Mouse (Mus musculus) fat pad, adult 2 months (tissue): ENCODE data around the gene Gbp2.
A peak's percentile ranks its signal among the peaks of the same experiment; 100 is the strongest.
"Not testable (repeated sequence)": the region's sequence is repeated elsewhere in the genome, so short reads cannot be mapped to it uniquely, and the experiment has no call there.

Source experiments
- DNase-seq: peaks from one replicate; pipeline ENCODE4 v3.0.0-alpha.2; 2011; ENCODE audit warnings: low read depth, low spot score; ENCODE audit errors: extremely low read depth

Gene Gbp2

DNA sequence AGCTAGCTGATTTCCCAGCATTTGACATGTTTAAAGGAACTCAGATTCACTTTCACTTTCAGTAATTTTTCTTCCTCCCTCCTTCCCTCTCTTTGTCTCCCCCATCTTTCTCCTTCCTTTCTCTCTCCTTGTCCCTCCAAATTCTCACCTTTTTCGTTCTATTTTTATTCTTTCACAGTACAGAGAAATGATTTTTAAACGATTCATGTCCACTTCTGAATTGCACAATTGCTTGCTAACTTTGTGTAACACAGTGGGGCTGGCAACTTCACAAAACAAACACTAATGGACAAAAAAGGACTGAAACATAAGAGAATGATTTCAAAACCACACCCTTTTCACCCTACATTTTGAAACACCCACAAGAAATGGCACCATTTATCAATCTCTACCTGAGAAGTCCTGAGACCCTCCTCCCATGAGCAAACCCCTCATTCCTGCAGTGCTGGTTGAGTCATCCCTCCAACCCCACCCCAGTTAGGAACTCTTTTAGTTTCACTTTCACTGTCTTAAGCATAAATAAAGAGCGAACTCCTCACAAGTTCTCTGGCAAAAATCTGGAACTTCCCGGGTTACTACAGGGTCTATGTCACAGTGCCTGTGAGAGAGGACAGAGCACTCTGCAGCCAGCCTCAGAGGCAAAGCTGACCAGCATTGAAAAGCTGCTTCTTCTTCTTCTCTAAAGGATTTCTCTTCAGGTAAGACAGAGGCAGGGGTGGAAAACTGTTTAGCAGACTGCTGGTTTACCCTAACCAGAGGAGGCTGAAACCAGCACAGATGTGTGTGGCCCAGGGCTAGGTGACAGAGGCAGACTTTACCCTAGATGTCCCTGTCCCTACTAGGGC, at the start of gene Gbp2:
Gene Gbp2 (plus strand): TSS at position 492 of the 845 bp plus-strand sequence.
- DNase-seq, result peak; percentile 28

DNA sequence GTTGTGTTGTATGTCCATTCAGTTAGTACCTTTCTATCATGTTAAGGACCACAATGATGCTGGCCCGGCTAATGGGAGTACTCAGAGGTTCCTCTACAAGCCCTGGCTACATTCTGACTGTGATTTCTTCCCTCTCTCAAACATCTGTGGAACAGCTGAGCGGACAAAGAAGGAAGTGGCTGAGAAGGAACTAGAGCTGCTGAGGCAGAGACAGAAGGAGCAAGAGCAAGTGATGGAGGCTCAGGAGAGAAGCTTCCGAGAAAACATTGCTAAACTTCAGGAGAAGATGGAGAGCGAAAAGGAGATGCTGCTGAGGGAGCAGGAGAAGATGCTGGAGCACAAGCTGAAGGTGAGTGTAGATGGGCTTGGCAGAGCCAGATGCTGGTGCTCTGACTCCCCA, 49.7 kb upstream of the Gbp2 start:
- no peak for DNase-seq

DNA sequence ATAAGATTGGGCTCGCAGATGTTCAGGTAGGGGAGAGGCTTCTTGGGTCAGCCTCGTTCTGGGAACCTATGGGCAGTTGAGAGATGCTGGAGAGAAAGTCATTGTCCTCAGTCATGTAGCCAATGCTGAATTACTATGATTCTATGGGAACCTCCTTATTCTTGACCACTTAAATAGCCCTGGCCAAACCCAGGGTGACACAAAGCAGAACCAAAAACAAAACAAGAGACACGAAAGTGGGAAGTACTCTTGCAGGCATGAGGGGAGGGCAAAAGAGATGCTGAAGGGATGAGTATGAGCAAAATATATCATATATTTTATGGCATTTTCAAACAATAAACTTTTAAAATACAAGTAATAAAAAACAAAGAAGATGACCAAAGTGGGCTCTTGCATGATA, 43.3 kb upstream of the Gbp2 start:
- no peak for DNase-seq

DNA sequence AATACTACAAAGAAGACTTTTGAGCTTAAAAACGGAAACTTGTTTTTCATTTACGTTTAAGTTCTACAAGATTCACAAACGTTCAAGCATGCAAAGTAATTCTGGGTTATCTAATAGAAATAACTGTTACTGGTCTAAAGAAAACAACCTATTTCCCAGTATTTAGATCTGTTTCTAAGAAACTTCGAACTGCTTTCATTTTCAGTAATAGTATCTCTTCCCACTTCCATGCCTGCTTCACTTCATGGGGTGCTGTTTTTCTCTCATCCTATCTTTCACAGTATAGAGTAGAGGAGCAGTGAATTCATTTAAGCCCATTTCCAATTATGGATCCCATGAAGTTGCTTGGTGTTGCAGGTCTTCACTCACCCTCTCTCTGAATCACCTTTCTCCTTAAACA, 42.1 kb upstream of the Gbp2 start:
- no peak for DNase-seq

DNA sequence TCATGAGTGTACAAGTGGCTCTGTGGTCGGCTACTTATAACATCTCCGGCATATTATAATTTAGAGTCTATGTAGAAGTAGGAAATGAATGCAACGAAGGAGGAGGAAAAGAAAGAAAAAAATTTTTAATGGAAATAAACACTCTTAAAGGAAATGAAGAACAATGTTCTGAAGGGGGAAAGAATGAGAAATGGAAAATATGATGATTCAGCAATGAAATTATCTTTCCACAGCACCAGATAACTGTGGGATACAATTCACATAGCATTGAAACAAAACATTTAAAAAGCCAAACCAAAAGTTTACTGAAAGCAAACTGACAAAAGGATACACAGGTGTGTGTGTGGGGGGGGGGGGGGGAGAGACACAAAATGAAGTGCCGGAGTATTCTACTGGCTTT, 37.3 kb upstream of the Gbp2 start:
- no peak for DNase-seq

DNA sequence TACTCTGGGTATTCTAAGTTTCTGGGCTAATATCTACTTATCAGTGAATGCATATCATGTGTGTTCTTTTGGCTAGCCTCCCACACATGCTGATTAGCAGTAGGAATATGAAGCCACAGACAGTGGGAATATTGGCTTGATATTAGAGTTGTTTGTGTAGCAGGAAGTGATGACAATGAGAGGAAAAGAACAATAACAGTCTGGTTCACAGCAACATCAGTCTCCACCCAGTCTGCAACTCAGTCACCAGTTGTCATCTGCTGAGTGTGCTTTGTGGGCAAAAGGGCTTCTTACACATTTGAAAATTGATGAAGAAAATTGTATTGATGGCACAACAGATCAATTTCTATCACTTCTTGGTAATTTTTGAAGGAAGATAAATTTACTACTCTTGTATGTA, 33.0 kb upstream of the Gbp2 start:
- no peak for DNase-seq

DNA sequence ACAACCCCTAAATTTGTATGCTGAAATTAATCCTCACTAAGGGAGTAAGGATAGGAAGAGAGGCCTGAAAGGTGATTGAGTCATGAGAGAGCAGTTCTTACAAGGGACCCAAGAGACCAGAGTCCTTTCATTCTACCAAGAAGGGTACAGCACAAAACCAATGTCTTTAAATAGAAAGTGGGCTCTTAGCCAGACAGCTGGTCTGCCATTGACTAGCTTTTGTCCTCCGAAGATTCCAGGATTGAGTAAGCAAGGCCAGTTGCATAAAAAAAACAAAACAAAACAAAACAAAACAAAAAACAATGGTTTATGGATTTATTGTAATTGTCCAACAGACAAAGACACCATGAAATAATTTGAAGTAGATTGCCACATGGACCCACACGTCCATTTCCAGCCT, 31.5 kb upstream of the Gbp2 start:
- DNase-seq, result no peak

DNA sequence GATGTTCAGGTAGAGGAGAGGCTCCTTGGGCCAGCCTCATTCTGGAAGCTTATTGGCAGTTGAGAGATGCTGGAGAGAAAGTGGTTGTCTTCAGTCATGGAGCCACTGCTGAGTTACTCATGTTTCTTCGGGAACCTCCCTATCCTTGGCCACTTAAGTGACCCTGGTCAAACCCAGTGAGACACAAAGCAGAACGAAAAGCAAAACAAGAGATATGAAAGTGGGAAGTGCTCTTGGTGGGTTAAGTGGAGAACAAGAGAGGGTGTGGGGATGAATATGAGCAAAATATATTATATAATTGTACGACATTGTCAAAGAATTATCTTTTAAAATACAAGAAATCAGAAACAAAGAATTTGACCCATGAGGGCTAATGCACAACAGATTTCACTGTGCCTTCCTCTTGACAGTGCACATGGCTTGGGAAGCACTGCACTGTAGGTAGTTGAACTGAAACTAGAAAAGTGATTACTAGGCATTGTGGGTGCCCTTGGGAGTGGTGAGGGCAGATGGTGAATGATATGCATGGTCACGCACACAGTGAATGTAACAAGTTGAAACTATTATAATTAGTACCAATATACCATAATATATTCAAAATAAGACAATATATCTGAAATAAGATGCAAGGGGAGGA, 29.9 kb upstream of the Gbp2 start:
- DNase-seq, result no peak

DNA sequence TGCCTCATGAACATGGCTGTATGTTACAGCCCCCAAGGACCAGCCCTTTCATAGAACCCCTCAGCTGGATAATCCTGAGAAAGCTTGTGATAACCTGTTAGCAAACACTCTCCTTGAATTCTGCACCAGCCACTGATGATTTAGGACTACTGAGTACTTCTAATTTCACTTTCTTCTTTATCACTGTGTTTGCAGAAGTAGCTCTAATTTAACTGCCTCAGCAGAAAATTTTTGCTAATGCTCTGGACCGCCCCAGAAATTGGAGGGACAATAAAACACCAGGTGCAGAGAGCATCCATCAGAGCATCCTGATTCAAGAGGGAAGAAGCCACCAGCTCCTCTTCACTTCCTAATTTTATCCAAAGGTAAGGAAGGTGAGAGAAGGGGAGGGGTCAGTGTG, 25.9 kb upstream of the Gbp2 start, which contains the start of gene Gbp2b:
Gene Gbp2b (plus strand): TSS at position 301 of the 400 bp plus-strand sequence.
- DNase-seq, result no peak

DNA sequence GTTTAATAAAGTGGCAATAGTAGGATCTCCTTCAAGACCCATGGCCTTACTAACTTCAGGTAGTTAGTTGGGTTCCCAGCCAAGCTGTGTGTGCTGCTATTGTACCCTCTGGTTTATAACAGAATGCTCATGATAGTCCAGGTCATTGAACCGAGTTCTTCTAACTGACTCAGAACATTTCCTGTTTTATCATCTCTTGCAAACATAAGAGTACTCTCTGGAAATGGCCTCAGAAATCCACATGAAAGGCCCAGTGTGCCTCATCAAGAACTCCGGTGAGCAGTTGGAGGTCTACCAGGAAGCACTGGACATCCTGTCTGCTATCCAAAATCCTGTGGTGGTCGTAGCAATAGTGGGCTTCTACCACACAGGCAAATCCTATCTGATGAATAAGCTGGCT, 22.5 kb upstream of the Gbp2 start:
- DNase-seq, result no peak

DNA sequence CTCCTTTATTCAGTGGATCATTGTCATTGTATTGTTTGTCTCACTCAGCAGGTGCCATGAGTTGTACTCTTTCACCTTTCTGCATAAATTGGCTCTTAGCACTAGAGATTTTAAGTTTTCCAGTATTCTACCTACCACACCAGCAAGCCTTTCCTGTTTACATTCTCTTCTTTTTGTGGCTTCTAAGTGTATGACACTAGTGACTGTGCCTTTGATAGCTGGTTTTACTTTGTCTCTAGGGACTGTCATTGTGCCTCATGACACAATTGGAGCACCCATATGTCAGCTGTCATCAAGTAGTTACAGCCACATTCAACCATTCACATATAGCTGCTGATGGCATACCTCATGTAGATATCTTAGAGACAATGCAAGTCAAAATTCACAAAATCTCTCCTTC, 18.7 kb upstream of the Gbp2 start:
- no peak for DNase-seq

DNA sequence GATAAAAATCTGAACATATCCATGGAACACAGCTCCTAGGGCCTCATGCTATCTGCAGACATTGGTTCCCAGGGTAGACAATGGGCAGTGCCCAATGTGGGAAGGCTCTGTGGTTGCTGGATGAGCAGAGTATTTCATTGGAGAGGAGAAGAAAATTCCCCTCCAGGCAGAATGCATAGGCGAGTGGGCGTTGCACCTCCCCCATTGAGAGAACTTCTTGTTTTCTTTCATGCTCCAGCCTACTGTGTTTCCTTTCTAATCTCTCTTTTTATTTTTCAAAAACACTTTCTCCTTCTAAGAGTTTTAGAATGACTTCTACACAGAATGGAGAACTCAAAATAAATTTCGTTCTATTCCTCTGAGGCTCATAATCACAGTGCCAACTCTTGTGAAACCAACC, 1.7 kb upstream of the Gbp2 start:
- DNase-seq, result no peak

DNA sequence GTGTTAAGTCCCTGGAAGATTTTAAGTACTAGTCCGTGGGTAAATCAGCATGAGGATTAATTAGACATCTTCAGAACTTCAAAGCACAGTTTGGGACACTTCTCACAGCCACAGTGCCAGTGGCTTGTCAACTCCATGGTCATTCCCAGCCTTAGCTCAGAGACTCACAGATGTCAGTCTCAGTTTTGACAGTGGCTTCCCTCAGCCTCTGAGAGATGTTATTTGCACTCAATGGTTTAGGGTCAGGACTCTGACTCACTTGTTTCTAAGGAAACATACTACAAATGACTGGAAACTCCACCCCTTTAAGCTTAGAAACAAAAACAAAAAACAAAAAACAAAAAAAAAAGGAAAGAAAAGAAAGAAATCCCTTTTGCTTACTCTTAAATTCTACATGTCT, 796 bp upstream of the Gbp2 start:
- no peak for DNase-seq

DNA sequence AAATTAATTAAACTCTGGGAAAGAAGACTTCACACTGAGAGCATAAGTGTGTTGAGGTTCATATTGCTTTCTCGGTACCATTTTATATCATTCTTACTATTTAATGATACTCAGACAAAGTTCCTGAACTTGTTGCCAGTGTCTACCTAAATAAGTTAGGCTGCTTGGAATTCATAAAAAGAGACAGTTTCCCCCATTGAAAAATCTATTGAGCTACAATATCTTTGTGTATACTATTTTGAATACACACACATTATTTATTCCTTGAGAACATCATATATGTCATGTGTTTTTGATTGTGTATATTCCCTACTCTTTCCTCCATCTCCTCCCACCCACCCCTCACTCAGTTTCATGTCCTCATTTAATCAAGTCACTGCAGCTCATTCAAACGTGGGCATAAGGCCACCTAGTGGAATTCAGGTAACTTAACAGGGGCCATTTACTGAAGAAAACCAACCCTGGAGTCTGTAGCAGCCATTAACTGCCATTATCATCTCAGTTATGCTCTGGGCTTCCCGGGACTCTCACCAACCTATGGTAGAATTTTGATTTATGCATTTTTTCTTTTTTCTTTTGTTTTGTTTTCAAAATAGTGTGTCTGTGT, 657 bp downstream of the Gbp2 start:
- no peak for DNase-seq

DNA sequence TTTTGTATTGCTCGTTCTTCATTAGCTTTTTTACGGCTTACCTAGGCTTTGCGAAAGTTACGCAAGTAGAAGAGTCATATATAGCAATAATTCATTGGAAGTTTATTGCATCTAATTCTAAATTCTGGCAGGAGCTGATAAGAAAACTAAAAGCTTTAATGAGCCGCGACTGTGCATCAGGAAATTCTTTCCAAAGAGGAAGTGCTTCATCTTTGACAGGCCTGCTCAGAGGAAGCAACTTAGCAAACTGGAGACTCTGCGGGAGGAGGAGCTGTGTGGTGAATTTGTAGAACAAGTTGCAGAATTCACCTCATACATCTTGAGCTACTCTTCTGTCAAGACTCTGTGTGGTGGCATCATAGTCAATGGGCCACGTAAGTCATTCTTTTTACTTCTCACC, 10.0 kb downstream of the Gbp2 start:
- no peak for DNase-seq

DNA sequence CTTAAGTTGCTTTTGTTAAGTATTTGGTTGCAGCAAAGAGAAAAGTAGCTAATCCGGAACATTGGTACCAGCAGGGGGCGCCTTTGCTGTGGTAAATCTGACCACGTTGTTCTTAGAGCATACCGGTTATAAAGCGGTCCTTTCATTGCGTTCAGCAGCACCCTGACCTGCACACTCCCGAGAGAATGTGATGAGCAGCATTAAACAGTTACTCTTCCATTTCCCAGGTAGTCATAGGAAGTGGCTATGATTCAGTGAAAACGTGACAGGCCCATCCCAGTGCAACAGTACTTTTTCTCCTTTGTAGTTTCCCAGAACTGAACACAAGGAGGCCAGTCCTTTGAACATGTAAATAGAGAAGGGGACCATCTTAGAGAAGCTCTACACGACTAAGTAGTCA, 19.8 kb downstream of the Gbp2 start:
- no peak for DNase-seq

DNA sequence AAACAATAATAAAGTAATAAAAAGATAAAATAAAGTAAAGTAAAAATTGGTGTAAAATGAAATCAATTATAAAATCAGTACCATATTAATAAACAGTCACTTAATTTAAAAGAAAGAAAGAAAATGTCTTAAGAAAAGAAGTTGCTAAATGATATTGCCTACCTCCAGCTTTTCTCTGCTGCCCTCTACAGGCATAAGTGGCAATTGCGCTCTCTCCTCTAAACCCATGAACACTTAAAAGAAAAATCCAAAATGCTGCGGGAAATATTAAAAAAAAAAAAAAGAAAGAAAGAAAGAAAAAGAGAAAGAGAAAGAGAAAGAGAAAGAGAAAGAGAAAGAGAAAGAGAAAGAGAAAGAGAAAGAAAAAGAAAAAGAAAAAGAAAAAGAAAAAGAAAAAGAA, 25.5 kb downstream of the Gbp2 start:
- not testable (repeated sequence) for DNase-seq

DNA sequence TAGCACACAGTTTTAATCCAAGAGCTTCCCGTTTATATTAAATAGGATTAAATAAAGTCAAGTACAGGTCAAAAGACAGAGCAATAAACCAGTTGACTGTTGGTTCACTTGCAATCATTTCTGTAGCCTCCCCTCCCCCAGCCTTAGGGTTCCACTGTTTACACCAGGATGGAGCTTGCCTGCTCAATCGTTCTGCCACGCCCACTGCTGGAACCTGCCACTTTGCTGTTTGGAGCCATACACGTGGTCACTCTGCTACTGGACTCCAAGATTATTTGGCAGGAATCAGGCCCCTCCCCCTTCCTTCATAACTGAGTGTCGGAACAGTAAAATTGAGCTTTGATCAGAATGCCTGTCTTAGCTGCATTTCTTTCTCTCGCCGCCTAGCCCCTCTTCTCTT, 27.4 kb downstream of the Gbp2 start:
- not testable (repeated sequence) for DNase-seq

DNA sequence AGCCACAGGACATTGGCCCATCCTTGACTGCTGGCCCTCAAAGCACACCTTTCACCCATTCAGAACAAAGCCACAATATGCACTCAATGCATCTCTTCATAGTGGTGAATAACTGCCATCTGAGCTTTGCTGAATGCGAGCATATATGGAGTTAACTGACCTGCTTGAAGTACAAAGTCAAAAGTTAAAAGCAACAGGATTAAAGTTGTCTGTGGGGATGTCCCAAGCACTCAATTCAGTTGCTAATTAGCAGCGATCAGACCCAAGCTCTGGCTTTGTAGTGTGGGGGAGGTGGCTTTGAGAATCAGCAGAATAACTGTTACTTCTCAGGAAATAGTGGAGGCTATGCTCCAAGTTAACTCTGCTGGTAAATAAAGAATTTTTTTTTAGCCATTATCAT, 29.8 kb downstream of the Gbp2 start:
- no peak for DNase-seq

DNA sequence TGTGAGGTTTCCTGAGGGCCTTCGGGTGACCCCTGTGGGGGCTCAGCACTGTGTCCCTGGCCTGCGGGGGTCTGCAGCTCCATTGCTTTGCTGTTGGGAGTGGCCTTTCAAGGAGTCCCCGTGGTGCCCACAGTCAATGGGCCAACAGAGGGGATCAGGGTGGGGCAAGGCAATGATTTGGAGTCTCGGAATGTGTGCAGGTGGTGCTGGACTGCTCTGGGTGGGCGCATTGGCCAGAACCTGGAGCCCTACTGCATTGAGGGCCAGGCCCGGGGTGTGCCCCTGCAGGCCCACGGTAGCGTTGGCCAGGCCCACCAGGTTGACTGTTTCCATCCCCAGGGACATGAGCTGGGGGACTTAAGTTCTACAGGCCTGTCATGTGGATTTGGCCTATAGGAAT, 44.3 kb downstream of the Gbp2 start:
- DNase-seq, result no peak

DNA sequence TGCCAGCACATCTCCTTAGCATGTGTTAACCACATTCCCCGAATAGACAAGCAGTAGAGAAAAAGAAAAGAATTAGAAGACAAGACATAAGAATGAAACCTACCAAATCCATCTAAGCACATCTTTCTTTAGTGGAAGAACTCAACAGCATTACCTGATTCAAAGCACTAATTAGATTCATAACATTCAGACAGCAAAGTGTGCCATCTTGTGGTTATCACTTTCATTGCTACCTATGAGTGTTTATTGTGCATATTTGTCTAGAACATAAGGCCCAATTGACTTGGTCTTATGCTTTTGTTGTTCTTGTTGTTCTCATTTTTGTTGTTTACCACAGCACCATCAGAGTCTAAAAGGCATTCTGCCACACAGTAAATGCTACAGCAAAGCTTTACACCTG, 54.2 kb downstream of the Gbp2 start:
- no peak for DNase-seq
